ENCODE assay signal across 28 mouse cellular contexts in the genomic region with DNA sequence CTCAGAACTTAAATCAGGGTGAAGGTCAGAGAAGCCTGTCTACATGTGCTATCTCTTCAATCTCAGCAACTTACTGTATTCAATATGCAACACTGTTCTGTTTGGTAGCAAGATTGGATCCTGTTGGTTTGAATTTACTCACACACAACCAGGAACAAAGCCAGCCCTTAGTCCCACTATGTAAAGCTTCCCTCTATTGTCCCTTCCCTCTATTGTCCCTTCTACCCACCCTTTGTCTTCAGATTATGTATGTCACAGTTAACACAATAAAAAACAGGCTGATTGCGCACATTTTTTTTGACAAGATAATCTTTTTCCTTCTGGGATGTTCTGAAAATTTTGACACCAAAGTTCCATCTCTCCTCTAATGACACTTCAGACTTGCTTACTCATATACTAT.
"Had no signal": no experiment of that assay in that cellular context is flagged by ENCODE, and none has a peak within 500 bp of the region (broad histone marks: within the 10 kb centered on the region; RNA-seq: fewer than 3 reads in every experiment).

No protein-coding gene starts in this region.

- H3K27me3 ChIP-seq: embryonic facial prominence, embryonic 12.5 days; embryonic facial prominence, embryonic 13.5 days; embryonic facial prominence, embryonic 15.5 days; forebrain, embryonic 12.5 days; forebrain, embryonic 13.5 days; forebrain, embryonic 15.5 days had no signal

- H3K4me2 ChIP-seq: embryonic facial prominence, embryonic 12.5 days; embryonic facial prominence, embryonic 13.5 days; embryonic facial prominence, embryonic 15.5 days; forebrain, embryonic 12.5 days; forebrain, embryonic 13.5 days; forebrain, embryonic 15.5 days had no signal

- H3K9me3 ChIP-seq: embryonic facial prominence, embryonic 10.5 days; embryonic facial prominence, embryonic 12.5 days; embryonic facial prominence, embryonic 13.5 days; embryonic facial prominence, embryonic 15.5 days; forebrain, embryonic 10.5 days; forebrain, embryonic 12.5 days; forebrain, embryonic 13.5 days; forebrain, embryonic 15.5 days had no signal

- H3K4me3 ChIP-seq: embryonic facial prominence, embryonic 10.5 days; embryonic facial prominence, embryonic 12.5 days; embryonic facial prominence, embryonic 13.5 days; embryonic facial prominence, embryonic 15.5 days; erythroblast, embryonic 14.5 days; forebrain, embryonic 10.5 days; forebrain, embryonic 12.5 days; forebrain, embryonic 13.5 days; forebrain, embryonic 15.5 days; gastrocnemius, adult 2 months had no signal

- H3K36me3 ChIP-seq: embryonic facial prominence, embryonic 10.5 days; embryonic facial prominence, embryonic 12.5 days; embryonic facial prominence, embryonic 13.5 days; embryonic facial prominence, embryonic 15.5 days; forebrain, embryonic 10.5 days; forebrain, embryonic 12.5 days; forebrain, embryonic 15.5 days had no signal

- ATAC-seq: forebrain, embryonic 13.5 days; forebrain, embryonic 14.5 days; forebrain, embryonic 15.5 days; forebrain, embryonic 16.5 days; forebrain, postnatal 0 days had no signal

- DNase-seq: cerebellum, adult 2 months; cerebellum, adult 8-10 months; cerebellum, adult 9-10 months; cerebellum, adult 9-11 months; cerebellum, postnatal 10 days; cerebellum, postnatal 14 days; cerebellum, postnatal 25 days; cerebellum, postnatal 36 days; embryo, embryonic 11 days; forebrain, postnatal 0 days; gastrocnemius, adult 2 months; gastrocnemius, postnatal 10 days; gastrocnemius, postnatal 14 days; gastrocnemius, postnatal 25 days; gastrocnemius, postnatal 36 days; heart, adult 11 months; heart, adult 18-20 months had no signal

- H3K4me1 ChIP-seq: embryonic facial prominence, embryonic 10.5 days; embryonic facial prominence, embryonic 12.5 days; embryonic facial prominence, embryonic 13.5 days; embryonic facial prominence, embryonic 15.5 days; forebrain, embryonic 10.5 days; forebrain, embryonic 12.5 days; forebrain, embryonic 13.5 days; forebrain, embryonic 15.5 days had no signal

- H3K27ac ChIP-seq: embryonic facial prominence, embryonic 10.5 days; embryonic facial prominence, embryonic 12.5 days; embryonic facial prominence, embryonic 13.5 days; embryonic facial prominence, embryonic 15.5 days; forebrain, embryonic 10.5 days; forebrain, embryonic 12.5 days; forebrain, embryonic 13.5 days; forebrain, embryonic 15.5 days; gastrocnemius, adult 2 months had no signal

- H3K9ac ChIP-seq: embryonic facial prominence, embryonic 12.5 days; embryonic facial prominence, embryonic 13.5 days; embryonic facial prominence, embryonic 15.5 days; forebrain, embryonic 12.5 days; forebrain, embryonic 13.5 days; forebrain, embryonic 15.5 days; forebrain, postnatal 0 days had no signal
